Mouse (Mus musculus): ENCODE results near the gene Phactr2.

DNA sequence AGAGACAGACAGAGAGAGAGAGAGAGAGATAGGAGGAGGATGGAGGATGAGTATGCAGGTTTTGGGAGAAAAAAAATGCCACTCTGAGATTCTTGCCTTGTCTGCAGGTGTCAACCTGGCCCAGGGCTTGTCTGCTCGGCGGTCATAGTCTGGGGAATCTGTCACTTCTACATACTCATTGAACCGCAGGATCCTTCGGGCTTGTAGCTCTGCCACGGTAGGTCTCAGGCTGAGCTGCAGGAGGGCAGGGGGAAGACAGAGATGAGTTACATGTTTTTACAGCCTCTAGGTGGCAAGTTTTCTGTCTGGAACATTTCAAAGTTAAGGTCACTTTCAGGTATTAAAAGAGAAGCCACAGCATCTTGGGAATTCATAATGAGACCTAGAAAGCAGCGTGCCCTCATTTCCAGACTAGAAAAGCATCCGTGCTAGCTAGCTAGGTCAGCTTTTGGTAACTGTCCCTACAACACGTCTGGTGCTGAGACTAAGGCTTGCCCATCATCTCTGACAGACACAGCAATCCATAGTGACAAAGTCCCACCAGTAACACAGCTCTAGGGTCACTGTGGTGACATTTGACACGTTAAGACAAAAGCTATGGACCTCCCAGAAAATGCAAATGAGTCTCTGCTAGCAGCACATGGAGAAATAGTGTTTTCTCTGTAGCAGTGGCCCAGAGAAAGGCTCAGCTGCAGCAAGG lies 241.6 kb downstream of the Phactr2 start:
- TF ChIP-seq CTCF (IDR thresholded peaks at IDR 0.05; ENCODE audit: low read depth) (no peak), EP300 (IDR thresholded peaks at IDR 0.05; ENCODE audit: low read depth) (no peak)

Data from liver, embryonic 14.5 days (tissue).